Mouse (Mus musculus) fibroblast of lung, adult 2 months (primary cell): ENCODE results near the gene Rabggta.
A peak's percentile ranks its signal among the peaks of the same experiment; 100 is the strongest.

Experiments
- DNase-seq: peaks from one replicate; pipeline ENCODE4 v3.0.0-alpha.2; 2011; ENCODE audit warnings: low read depth

Gene Rabggta

DNA sequence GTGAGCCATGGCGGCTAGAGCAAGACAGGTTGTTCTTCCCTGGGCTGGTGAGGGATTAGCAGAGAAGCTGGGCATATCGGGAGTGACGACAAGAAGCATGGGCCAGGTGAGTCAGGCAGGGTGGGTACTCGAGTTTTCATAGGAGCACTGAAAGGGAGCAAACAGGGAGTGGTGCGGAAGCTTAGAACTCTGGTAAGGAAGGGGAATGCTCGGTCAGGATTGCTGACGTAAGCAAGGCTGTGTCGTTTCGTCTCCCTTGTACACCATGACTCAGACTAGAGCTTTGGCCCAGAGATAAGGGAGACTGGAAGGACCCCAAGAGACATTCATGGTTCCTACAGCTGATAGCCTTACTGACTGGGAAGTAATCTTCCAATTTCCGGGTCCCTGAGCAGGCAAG is 11.8 kb upstream of the Rabggta start:
- DNase-seq = no peak

DNA sequence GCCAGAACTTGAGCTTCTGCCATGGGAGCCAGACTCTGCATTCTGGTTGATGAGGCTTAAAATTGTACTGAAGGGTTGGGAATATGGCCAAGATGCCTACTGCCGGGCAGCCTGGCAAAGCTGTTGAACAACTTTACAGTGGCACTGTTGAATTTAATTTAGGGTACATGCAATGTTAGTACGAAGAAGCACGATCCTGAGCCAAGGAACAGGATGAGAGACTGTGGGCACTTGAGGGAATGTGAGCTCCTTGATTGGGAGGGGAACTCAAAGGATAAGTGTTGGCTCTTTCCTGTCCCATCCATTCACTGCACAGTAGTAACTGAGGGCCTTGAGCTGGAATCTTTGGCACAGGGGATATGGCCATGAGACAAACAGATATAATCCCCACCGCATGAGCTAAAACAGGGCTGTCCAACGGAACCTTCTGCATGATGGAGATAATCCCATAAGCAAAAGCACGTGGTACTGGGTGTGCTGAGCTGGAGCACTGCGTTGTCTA is 8.5 kb upstream of the Rabggta start:
- no peak for DNase-seq

DNA sequence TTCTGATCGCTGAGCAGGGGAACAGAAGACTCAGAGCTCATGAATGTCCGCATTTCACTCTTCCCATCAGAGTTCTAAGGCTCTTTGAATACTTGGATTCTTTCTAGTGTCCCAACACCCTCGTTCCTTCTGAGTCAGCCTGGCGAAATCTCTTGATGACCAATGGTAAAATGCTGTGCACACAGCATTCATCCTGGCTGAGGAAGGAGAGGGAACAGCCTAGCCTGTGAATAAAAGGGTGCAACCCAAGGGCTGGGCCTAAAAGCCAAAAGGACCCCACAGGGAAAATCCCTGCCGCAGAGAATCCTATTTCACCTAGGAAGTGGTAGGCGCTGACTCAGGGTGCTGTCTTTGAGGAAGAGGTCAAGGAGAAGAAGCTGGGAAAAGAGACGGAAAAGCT is 8.1 kb upstream of the Rabggta start:
- DNase-seq = peak; percentile 61

DNA sequence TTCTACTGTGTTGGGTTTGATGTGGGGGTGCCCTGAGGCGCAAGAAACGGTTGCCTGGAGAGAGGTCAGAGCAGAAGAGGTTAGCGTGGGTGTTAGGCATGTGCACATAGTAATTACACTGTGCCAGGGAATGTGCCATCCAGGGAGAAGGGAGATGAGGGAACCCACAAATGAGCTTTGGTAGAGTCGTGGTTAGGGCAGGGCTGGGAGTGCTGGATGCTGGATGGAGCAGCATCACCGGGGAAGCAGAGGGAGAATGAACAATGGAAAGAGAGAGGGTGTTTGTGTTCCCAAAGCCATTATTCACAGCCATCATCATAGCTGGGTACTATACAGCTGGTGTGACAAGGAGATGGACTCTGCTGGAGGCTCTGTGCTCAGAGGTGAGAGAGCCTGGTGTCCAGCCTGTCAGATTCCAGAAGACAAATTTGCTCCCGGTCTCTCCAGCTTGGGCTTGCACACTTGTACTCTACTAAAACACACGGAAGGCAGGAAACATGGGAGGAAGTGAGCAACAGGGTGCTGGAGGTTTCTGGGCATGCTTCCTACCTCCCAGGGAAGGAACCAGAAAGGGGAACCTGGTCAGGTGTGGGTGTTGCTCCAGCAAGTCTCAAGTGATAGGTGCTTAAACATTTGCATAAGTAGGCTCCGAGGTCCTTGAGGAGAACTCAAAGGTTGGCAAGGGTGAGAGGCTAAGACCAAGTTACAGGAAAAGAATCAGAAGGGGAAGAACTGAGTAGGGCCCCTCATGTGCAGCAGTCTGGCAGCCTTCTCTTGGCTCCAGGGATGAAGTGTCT is 6.0 kb upstream of the Rabggta start:
- no peak for DNase-seq

DNA sequence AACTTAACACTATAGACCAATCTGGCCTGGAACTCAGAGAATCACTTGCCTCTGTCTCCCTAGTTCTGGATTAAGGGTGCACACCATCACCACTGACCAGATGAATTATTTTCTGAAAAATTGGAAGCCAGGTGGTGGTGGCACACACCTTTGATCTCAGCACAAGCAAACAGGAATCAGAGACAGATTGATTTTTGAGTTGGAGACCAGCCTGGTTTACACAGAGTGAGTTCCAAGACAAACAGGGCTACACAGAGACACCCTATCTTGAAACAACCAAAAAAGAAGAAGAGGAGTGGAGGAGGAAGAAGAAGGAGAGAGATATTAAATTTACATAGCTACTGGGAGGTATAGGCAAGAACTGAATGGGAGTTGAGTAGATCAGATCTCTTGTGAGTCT is 4.2 kb upstream of the Rabggta start:
- DNase-seq = no peak

DNA sequence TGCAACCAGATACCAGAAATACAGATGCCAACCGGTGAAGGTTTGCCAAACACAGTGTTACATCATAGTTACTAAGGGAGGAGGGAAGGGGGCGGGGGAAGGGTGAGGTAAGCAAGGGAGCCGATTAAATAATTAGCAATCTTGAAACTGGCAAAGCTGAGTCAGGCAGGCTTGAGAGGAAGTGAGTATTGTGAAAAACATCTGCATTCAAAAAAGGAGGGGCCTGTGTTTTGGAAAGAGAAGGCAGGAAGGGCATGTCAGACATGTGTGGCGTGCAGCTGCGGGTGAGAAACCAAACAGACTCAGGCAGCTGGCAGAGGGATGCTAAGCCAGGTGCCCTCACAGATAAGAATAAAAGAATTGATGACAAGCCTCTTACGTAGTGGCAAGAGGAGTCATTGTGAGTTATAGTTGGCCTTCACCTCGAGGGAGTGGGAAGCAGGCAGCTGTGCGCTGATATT is 2.4 kb upstream of the Rabggta start:
- DNase-seq = peak; percentile 60

DNA sequence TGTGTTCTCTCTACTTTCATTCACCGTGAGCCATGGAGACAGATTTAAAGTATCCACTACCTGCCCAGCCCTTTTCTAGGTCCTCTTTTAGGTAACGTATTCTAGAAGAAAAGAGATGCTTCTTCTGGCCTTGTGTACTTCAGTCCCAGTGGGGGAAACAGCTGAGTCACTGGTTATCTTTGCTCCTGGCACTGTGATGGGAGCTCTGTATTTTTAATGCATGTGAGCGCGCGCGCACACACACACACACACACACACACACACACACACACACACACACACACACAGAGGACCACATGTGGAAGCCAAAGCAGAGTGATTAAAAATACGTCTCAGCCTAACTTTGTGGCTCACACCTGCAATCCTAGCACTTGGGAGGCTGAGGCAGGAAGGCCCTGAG is 1.4 kb upstream of the Rabggta start:
- no peak for DNase-seq

DNA sequence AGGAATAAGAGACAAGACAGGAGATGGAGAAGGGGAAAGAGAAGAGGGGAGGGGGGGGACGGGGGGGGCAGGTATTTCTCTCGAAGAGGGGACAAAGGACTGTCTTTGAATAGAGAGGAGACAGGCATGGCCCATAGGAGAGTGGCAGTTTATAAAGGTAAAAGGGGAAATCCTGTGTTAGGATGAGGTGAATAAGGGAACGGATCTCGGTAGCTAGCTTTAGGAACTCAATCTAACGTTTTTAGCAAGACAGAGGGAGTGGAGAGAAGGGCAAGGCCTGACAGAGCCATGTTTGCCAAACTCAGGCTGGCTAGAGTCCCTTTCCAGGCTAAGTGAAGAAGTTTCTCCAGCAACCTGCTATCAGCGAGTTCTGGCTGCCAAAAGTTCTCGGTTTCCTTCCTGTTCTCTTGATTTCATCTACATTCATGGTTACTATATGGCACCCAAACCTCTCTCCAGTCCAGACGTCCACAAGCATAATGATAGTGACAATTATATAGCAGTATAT is 429 bp upstream of the Rabggta start:
- no peak for DNase-seq

DNA sequence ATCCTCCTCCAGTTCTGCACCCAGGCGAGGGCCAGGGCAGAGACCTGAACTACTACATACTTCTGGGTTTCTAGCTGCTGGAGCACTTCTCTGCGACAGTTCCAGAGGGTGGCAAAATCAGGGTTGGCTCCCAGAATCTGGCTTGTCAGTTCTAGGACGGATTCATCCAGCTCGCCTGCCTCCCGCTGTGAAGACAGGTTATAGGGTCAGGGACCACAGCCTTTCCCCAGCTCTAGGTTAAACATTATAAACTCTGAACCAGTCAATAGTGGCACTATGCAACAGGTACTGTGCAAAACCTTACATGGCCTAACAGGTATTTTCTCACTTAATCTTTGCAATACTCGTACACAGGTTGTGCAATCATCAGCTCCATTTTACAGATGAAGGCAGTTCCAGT is 987 bp downstream of the Rabggta start:
- DNase-seq = no peak

DNA sequence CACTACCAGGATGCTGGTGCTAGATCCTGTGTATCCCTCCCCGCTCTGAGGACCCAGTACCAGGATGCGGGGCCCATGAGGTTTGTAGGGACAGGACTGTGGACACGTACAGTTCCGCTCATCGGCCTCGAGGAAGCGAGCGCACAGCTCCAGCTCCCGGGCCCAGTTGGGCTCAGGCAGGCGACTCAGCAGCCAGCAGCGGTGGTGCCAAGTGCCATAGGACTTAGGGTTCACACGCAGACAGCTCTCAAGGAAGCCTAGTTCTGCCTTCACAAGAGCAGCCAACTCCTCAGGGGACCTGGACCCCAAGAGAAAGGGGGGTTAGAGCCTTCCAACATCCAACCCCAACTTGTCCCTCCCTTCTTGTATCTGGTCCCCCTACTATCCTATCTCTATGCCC is 1.4 kb downstream of the Rabggta start:
- DNase-seq = no peak

DNA sequence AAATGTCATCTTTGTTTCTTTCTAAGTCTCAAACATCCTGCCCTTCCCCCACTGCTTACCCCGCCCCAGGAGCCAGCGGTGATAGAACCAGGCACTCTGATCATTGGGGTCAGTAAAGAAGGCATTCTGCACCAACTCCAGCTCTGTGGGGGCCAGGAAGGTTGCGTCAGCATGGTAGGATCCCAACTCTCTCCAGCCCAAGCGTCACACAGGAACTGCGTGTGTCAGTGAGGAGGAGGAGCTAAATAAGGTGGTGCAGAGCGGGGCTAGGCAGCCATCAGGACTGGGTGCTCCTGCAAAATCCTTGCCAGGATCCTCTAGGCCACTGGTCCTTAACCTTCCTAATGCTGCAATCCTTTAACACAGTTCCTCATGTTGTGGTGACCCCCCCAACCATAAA is 2.3 kb downstream of the Rabggta start:
- no peak for DNase-seq

DNA sequence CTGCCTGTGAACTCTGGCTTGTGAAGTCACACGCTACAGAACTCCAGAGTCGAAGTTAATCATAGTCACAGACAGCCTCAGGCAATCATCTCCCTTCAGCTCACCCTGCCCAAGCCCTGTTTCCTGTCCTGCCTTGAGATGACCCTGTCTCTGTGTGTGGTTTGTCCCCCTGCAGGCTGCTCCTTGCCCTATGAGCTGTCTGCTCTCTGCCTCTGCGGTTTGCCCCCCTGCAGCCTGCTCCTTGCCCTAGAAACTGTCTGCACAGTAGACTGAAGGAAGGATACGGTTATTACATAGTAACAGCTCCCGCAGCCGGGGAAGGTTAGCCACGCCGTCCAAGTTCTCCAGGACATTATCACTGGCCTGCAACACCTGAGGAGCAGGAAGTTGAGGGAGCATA is 5.2 kb downstream of the Rabggta start:
- no peak for DNase-seq

DNA sequence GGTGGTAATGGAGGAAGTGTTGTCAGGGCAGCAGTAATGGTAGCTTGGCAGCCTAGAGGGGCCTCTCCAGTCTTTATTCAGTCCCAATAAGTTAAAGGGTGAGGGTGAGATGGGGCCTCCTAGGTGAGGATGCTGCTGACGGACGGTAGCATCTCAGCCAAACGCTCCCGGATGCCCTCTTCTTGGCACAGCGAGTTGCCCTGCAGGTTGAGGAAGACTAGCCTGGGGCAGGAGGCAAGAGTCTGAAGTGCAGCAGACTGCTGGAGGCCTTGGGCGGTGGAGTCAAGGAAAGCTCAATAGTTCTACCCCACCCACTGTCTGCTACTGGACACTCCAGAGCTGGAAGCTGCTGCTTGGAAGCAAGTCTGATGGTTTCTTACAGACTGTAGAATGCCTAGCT is 5.8 kb downstream of the Rabggta start:
- no peak for DNase-seq

DNA sequence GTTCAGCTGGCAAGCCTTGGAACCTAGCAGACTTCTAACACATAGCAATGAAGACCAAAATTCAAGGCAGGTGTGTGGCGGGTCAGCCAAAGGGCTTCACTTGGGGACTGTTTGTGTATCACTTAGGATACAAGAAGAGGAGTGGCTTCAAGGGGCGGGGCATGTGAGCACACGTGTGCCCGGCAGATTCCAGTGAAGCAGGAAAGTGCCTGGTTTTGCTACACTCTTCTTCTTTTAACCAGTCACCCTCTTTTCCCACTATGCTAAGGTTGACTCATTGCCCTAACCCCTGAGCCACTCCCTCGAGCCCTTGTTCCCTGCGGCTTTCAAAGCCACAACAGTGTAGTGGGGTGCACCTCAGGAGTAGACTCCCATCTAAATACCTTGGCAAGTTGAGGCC is 7.2 kb downstream of the Rabggta start:
- no peak for DNase-seq

DNA sequence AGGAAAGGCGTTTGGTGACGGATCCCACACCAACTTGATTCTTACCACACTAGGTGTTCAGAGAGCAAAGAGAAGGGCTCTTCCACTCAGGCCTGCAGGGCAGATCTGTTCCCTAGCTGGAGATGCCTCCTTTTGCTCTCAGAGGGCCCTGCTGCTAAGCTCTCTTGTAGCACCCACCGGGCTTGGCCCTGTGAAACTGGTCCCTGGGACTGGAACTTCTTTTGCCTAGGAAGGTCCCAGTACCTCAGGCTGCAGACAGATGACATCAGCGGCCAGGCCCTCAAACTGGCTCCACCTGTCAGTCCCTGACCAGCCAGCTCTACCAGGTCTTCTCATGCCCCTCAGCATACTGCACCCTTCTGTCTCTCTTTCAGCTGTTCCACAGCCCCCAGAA is 8.3 kb downstream of the Rabggta start, which contains the start of gene Tgm1:
Gene Tgm1 (minus strand): TSS at position 198 of the 394 bp plus-strand sequence.
- DNase-seq = no peak

DNA sequence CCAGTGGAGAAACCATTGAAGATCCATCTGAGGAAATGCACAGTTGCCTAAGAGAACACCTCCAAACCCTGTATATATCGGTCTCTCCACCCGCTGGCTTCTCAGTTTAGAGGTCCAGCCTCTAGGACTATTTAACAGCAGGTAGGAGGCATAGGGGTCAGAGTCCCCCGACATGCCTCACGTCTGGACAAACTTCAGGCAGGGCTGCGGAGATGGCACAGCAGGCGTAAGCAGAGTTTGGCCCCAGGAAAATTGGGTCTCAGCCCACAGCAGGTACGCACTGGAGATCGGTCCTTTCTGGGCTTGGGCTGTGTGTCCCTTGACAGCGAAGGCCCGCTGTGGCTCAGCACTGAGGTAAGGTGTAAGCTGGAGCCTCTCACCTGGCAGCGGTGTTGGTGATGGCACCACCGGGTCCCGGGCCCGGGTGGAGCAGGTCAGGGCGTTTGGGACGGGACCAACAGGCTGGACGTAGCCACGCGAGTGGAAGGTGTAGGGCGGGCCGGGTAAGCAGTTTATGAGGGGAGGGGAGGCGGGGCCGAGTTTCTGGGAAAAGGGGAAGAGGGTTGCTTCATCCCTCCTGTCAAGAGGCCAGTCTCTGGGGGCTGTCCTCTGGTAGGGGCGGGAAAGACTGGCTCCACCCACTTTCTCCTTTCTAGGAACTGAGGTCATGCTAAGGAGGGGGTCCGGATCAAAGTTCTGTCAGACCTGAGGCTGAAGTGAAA is 8.9 kb downstream of the Rabggta start:
- DNase-seq = no peak

DNA sequence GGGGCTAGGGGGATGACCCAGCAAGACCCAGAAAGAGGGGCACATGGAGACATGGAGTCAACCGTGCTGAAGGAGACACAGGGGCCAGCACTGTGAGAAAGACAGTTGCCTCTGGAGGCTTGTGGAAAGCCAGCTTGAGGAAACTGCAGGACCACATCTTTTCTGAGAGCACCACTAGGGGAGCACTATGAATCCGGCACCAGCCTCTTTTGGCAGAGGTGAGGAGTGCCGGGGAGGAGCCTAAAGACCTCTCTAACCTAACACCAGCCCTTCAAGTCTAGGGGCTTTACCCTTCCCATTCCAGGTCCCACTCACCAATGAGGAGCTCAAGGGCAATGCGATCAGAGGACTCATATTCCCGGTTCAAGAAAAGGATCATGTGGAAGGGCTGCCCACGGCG is 10.3 kb downstream of the Rabggta start:
- no peak for DNase-seq

DNA sequence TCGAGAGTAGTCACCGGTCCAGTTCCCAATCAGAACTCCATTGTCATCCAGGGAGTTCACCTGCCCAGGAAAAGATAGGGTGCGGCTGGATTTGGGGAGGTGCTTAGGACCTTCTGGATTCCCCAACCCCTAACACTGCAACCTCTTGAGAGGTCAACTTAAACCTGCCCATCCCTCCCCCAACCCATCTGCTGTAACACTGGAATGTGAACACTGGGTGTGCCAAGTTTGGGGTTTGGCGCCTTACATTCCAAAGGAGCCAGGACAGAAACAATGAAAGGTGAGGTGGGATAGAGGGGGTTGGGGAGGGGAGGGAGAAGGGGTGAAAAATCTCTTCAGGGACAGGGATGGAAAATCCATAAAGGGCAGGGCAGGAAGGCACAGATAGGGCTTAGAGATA is 12.6 kb downstream of the Rabggta start:
- DNase-seq = no peak

DNA sequence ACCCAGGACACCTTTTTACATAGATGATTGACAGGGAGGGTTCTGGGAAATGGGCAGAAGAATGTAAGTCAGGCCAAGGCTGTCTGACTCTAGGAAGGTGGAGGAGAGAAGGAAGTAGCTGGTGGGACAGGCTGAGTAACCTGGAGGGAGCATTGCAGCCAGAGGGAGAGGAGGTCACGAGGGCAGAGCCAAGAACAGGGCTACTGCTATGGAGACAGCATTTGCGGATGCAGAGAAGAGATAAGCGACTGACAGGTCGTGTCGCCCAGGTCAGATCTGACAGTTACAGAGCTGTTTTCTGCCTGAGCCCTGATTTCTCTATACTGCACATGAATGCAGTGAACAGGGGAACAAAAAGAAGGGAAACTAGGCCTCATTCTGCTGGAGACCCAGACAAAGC is 14.7 kb downstream of the Rabggta start:
- DNase-seq = no peak

DNA sequence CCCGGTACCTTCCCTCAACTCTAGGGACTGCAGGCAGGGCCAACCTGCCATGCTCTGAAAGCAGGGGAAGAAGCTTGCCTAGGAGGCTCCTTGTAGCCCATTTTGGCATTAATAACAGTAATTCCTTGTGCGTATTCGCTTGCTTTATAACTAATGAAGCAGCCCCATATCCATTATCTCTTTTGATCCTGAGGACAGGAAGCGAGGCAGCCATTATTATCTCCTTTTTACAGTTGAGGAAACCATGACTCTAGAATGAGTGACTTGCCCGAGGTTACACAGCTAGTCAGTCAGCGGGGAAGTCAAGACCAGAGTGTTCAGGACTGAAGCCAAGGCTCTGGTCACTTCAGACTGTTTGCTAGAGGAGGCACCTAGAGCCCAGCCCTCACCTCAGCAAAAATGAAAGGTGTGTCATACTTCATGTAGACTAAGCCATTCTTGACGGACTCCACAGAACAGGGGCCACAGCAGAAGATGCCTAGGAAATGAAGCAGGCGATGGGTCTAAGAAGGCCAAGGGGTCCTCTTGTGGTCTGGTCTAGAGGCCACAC is 15.9 kb downstream of the Rabggta start:
- DNase-seq = no peak

DNA sequence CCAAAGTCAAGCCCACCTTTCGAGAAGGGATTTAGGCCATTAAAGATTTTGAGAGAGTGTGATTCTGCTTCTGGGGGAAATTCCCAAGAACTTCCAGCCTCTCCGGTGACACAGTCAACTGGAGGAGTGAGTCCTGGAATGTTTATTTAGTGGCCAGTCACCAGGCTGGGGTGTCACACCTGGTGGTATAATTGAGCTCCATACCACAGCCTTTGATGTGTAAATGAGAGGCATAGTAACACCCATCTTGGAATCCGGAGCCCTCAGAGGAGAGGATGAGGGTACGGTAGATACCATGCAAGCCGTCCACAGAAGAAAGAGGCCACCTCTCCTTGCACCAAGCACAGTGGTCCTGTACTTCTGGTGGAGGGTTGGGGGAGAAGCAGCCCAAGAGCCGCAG is 19.3 kb downstream of the Rabggta start:
- DNase-seq = no peak

DNA sequence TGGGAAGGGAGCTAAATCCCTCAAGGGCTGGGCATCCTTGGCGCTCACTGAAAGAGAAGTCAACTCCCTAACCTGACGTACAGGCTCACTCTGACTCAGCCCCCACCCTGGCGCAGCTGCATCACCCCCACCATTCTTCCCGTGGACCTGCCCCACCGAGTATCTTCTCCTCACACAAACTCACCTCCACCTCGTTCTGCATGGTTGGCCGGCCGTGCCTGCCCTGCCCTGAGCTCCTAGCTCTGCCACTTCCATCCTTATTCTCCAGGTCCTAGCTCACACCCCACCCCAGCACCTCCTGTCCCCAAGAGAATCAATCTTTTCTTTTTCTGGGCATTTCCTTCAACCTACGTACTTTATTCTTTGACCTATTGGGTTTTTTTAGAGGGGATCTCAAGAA is 20.9 kb downstream of the Rabggta start:
- DNase-seq = no peak

DNA sequence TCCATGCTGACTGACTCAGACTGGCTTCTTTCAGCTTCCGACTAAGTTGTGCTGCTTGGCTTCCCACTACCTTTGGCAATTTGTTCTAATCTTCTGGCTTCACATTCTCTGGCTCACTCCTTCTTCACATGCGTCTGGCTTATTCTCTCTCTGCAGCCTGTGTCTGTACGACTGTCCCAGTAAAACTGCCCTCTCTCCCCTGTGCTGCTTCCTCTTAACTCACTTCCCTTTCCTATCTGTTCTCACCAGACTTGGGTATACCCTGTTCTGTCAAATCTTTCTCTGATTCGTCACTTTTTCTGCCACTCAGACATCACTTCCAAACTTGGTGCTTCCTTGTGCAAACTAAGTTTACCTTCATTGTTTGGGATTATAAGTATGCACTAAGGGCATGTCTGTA is 24.8 kb downstream of the Rabggta start:
- no peak for DNase-seq
